Mouse (Mus musculus): ENCODE results near the gene Zglp1. TPM values are rescaled to one million over a fixed set of nuclear protein-coding genes. Genes with fewer than 3 reads are reported as not detected.
"Not testable (repeated sequence)": the region's sequence is repeated elsewhere in the genome, so short reads cannot be mapped to it uniquely, and the experiment has no call there.

Gene Zglp1
- polyA plus RNA-seq, 1 experiment from 2014 or later: 0.51 TPM

DNA sequence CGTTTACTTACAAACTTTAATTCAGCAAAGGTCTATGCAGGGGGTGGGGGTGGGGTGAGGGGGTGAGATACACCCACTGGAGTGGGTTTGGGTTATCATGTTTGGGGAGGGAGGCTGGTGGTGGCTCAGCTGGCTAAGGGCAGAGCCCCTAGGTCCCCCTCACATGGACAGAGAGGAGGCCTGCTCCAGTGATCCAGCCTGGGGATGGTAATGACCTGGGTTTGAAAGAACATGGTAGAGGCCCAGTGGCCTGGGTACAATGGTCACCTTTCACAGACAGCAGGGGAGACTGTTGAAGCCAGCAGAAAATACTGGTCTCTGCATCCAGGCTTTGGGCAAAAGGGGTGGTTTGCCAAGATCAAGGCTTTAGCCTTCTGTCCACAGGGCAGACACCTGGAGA, 7.3 kb upstream of the Zglp1 start:
- Histone ChIP-seq H3K9me3 (ENCODE audit: low read length) (no peaks in the 10 kb centered on the region), H3K27ac (ENCODE audit: low read depth) (peak overlapping the region; percentile 64), H3K4me3 (ENCODE audit: low read depth, low read length) (no peak overlapping the region), H3K9ac (replicated peaks) (no peak overlapping the region), H3K36me3 (replicated peaks; ENCODE audit: insufficient read depth, low read length) (peaks cover 37% of the 10 kb centered on the region), H3K4me1 (ENCODE audit: insufficient read depth) (peaks cover 16% of the 10 kb centered on the region), H3K27me3 (ENCODE audit: insufficient read depth, low read length) (no peaks in the 10 kb centered on the region), H3K4me2 (ENCODE audit: low read depth, low read length) (peak overlapping the region; percentile 88)
- WGBS (ENCODE audit: insufficient replicate concordance): 68% methylated on average over 1 of the region's 1 CpGs
- DNase-seq: no peak
- no peak for TF ChIP-seq EP300 (IDR thresholded peaks at IDR 0.05; ENCODE audit: low read depth)
- TF ChIP-seq CTCF (IDR thresholded peaks at IDR 0.05; ENCODE audit: low read depth): no peak
- no peak for ATAC-seq

DNA sequence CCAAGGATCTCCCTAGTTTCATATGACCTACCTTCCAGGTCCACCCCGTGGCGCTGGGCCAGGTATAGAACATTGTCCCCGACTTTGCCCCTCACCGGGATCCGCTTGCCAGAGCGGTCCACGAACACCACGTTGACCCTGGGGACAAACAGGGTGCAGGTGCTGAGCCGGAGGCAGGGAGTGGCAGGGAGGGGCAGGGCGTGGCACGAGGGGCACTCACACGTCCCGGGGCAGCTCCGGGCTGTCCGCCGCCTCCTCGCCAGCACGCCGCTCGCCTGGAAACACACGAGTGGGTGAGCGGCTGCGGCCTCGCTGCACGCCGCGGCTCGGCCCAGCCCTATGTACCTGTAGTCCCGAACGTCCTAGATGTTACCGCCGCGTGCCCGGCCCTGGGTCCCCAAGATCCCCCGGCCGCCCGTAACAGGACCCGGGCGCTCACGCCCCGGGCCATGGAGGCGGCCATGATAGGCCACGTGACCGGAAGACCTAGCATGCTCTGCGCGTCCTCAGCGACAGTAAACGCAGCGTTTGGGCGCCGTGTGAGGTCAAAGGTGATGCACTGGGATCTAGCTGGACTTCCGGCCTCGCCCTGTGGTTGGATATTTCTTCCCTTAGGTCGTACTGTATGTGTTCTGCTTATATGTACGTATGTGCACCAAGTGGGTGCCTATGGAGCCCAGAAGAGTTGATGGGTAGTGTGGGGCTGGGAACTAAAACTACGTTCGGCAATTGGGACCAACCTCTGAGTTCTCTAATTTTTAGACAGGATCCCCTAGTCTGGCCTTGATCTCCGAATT, 6.3 kb upstream of the Zglp1 start, which contains the start of the genes Gm49373 and Fdx1l:
Gene Gm49373 (minus strand): TSS at position 53 of the 797 bp plus-strand sequence.
Gene Fdx1l (minus strand): TSS at position 571 of the 797 bp plus-strand sequence.
- H3K9me3 ChIP-seq (ENCODE audit: low read length): no peaks in the 10 kb centered on the region
- H3K4me3 ChIP-seq (ENCODE audit: low read depth, low read length): peak within 1 kb of the TSS; percentile 68
- 2% methylated on average over 57 of the region's 58 CpGs for WGBS (ENCODE audit: insufficient replicate concordance)
- H3K36me3 ChIP-seq (replicated peaks; ENCODE audit: insufficient read depth, low read length): peaks cover 28% of the 10 kb centered on the region
- peak within 1 kb of the TSS; percentile 88 for H3K4me2 ChIP-seq (ENCODE audit: low read depth, low read length)
- DNase-seq (peak; percentile 91), ATAC-seq (peak; percentile 96)
- TF ChIP-seq CTCF (IDR thresholded peaks at IDR 0.05; ENCODE audit: low read depth) (no peak), EP300 (IDR thresholded peaks at IDR 0.05; ENCODE audit: low read depth) (no peak)
- peak within 1 kb of the TSS; percentile 69 for H3K9ac ChIP-seq (replicated peaks)
- peak within 1 kb of the TSS; percentile 64 for H3K27ac ChIP-seq (ENCODE audit: low read depth)
- peaks cover 16% of the 10 kb centered on the region for H3K4me1 ChIP-seq (ENCODE audit: insufficient read depth)
- no peaks in the 10 kb centered on the region for H3K27me3 ChIP-seq (ENCODE audit: insufficient read depth, low read length)

DNA sequence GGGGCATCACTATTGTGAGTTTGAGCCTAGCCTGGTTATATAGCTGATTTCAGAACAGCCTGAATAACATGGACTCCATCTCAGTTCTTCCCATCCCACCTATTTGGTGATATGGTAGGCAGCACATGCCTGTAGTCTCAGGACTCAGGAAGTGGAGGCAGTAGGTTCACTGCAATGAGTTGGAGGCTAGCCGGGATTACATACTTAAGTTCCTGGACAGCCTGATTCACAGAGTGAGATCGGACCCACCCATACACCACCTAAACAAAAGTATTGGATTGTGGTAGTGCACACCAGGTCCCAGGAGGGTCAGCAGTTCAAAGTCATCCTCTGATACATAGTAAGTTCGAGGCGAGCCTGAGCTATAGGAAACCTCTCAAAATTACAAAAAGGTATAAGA, 5.7 kb upstream of the Zglp1 start:
- H3K9me3 ChIP-seq (ENCODE audit: low read length): no peaks in the 10 kb centered on the region
- H3K4me2 ChIP-seq (ENCODE audit: low read depth, low read length): peak overlapping the region; percentile 88
- peaks cover 26% of the 10 kb centered on the region for H3K36me3 ChIP-seq (replicated peaks; ENCODE audit: insufficient read depth, low read length)
- WGBS (ENCODE audit: insufficient replicate concordance): 4% methylated on average over 4 of the region's 4 CpGs
- no peak for DNase-seq
- H3K9ac ChIP-seq (replicated peaks): peak overlapping the region; percentile 69
- H3K4me1 ChIP-seq (ENCODE audit: insufficient read depth): peaks cover 16% of the 10 kb centered on the region
- H3K4me3 ChIP-seq (ENCODE audit: low read depth, low read length): peak overlapping the region; percentile 68
- H3K27ac ChIP-seq (ENCODE audit: low read depth): no peak overlapping the region
- no peak for TF ChIP-seq CTCF (IDR thresholded peaks at IDR 0.05; ENCODE audit: low read depth)
- TF ChIP-seq EP300 (IDR thresholded peaks at IDR 0.05; ENCODE audit: low read depth): no peak
- H3K27me3 ChIP-seq (ENCODE audit: insufficient read depth, low read length): no peaks in the 10 kb centered on the region
- ATAC-seq: peak; percentile 13

DNA sequence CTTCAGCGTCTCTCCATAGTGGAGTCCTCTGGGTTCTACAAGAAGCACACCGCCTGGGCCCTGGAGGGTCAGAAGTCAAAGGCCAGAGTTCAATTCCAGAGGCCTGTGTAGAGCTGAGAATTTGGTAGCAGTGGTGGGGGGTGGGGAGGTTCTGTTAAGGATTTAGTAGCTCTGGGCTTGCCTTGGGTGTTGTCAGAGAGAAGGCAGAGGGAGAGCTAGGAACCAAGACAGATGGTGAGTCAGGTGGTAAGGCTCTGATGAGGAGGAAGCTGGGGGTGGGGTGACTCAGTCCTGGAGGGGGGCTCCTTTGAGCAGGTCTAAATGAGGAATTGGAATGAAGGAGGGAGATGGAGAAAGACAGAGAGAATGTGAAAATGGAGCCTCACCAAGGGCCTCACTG, 4.0 kb downstream of the Zglp1 start:
- H3K9ac ChIP-seq (replicated peaks): no peak overlapping the region
- ATAC-seq: no peak
- DNase-seq: no peak
- no peak overlapping the region for H3K4me3 ChIP-seq (ENCODE audit: low read depth, low read length)
- no peak overlapping the region for H3K27ac ChIP-seq (ENCODE audit: low read depth)
- H3K4me2 ChIP-seq (ENCODE audit: low read depth, low read length): no peak overlapping the region
- no peaks in the 10 kb centered on the region for H3K4me1 ChIP-seq (ENCODE audit: insufficient read depth)
- no peak for TF ChIP-seq CTCF (IDR thresholded peaks at IDR 0.05; ENCODE audit: low read depth)
- TF ChIP-seq EP300 (IDR thresholded peaks at IDR 0.05; ENCODE audit: low read depth): no peak
- H3K36me3 ChIP-seq (replicated peaks; ENCODE audit: insufficient read depth, low read length): peaks cover 13% of the 10 kb centered on the region
- 87% methylated on average over 2 of the region's 2 CpGs for WGBS (ENCODE audit: insufficient replicate concordance)
- no peaks in the 10 kb centered on the region for H3K9me3 ChIP-seq (ENCODE audit: low read length)
- H3K27me3 ChIP-seq (ENCODE audit: insufficient read depth, low read length): no peaks in the 10 kb centered on the region

DNA sequence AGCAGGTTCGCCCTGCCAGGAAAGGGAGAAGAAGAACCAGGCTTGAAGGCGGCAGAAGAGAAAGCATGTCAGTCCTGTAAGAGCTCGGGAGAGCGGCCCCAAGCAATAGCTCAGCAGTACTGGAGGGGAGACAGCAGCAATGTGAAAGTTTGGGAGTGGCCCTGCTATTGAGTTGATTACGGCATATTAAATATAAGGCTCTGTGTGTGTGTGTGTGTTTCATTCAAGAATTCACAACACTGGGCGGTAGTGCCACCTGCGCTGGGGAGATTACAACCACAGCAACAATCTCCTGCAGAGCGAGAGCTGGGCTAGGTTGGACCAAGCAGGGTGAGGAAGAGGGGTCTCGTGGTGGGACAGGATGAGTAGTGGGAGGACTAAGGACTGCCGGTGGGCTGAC, 15.3 kb downstream of the Zglp1 start:
- Histone ChIP-seq H3K4me2 (ENCODE audit: low read depth, low read length) (no peak overlapping the region), H3K27ac (ENCODE audit: low read depth) (no peak overlapping the region), H3K4me1 (ENCODE audit: insufficient read depth) (no peaks in the 10 kb centered on the region), H3K9ac (replicated peaks) (no peak overlapping the region), H3K9me3 (ENCODE audit: low read length) (no peaks in the 10 kb centered on the region), H3K4me3 (ENCODE audit: low read depth, low read length) (no peak overlapping the region), H3K36me3 (replicated peaks; ENCODE audit: insufficient read depth, low read length) (no peaks in the 10 kb centered on the region), H3K27me3 (ENCODE audit: insufficient read depth, low read length) (no peaks in the 10 kb centered on the region)
- no peak for DNase-seq
- peak; percentile 58 for ATAC-seq
- TF ChIP-seq EP300 (IDR thresholded peaks at IDR 0.05; ENCODE audit: low read depth): no peak
- no peak for TF ChIP-seq CTCF (IDR thresholded peaks at IDR 0.05; ENCODE audit: low read depth)
- 50% methylated on average over 10 of the region's 10 CpGs for WGBS (ENCODE audit: insufficient replicate concordance)

DNA sequence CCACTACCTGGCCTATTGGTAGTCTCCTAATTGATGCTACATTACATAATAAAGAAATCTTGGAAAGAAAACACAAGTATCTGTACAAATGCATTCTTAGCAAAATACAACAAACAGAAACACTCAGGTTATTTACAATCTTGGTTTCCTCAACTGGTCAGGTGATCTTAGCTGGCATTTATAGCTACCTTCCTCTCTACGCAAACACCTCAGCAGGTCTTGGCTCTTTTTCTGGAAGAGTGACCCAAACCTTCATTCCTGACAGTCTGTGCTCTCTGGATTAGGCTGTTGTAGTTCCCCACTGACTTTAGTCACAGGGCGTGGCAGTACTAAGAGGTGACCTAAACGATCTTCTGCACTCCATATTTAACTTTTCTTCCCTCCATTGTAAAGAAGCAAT, 21.7 kb downstream of the Zglp1 start:
- 0 out of 2 replicates have a peak, but pooled peaks cover 3% of the 10 kb centered on the region for H3K27me3 ChIP-seq (ENCODE audit: insufficient read depth, low read length)
- no peak overlapping the region for H3K4me2 ChIP-seq (ENCODE audit: low read depth, low read length)
- no peaks in the 10 kb centered on the region for H3K36me3 ChIP-seq (replicated peaks; ENCODE audit: insufficient read depth, low read length)
- no peak for DNase-seq
- no peaks in the 10 kb centered on the region; the same call in 1 of the 2 replicates for H3K4me1 ChIP-seq (ENCODE audit: insufficient read depth)
- WGBS (ENCODE audit: insufficient replicate concordance): 62% methylated on average over 3 of the region's 3 CpGs
- TF ChIP-seq CTCF (IDR thresholded peaks at IDR 0.05; ENCODE audit: low read depth) (no peak), EP300 (IDR thresholded peaks at IDR 0.05; ENCODE audit: low read depth) (no peak)
- H3K4me3 ChIP-seq (ENCODE audit: low read depth, low read length): no peak overlapping the region
- H3K9ac ChIP-seq (replicated peaks): no peak overlapping the region
- no peaks in the 10 kb centered on the region for H3K9me3 ChIP-seq (ENCODE audit: low read length)
- H3K27ac ChIP-seq (ENCODE audit: low read depth): no peak overlapping the region
- ATAC-seq: no peak

DNA sequence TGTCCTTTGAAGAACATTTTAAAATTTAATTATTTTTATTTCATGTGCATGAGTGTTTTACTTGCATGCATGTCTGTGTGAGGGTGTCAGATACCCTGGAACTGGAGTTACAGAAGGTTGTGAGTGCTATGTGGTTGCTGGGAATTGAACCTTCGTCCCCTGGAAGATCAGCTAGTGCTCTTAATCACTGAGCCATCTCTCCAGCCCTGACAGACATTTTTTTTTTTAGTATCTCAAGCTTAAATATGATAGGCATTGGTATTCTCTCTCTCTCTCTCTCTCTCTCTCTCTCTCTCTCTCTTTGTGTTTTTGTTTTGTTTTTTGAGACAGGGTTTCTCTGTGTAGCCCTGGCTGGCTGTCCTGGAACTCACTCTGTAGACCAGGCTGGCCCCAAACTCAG, 22.1 kb downstream of the Zglp1 start:
- not testable (repeated sequence) for H3K4me2 ChIP-seq (ENCODE audit: low read depth, low read length); H3K27me3 ChIP-seq (ENCODE audit: insufficient read depth, low read length); H3K36me3 ChIP-seq (replicated peaks; ENCODE audit: insufficient read depth, low read length); DNase-seq; H3K9me3 ChIP-seq (ENCODE audit: low read length); H3K27ac ChIP-seq (ENCODE audit: low read depth); H3K4me3 ChIP-seq (ENCODE audit: low read depth, low read length); ATAC-seq; H3K4me1 ChIP-seq (ENCODE audit: insufficient read depth); H3K9ac ChIP-seq (replicated peaks)
- WGBS (ENCODE audit: insufficient replicate concordance): 65% methylated on average over 1 of the region's 1 CpGs

Measured in liver, postnatal 0 days (tissue).